12 mouse cellular contexts compared by ENCODE assay signal in the genomic region with DNA sequence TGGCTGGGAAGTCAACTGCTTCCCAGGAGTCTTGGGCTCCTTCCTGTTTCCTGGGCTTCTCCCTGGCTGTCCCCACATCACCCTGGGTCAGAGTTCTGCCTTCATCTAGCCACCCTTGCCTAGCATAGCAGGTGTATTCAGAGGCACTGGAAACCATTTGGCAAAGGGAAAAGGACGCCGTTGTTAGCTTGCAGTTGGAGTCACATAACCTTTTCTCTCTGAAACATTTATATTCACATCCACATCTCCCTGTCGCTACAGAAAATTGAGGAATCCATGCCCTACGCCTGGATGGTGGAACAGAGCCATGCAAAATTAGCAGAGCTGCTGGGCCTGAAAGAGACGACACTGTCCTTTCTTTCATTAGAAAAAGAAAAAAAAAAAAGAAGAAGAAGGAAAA. TPM values are rescaled to one million over a fixed set of nuclear protein-coding genes. Genes with fewer than 3 reads are reported as not detected.
DNase-seq lines count a peak whose midpoint lies in the region; ATAC-seq lines count a peak whose summit lies in the region.
"Had no signal": no experiment of that assay in that cellular context is flagged by ENCODE, and none has a peak within 500 bp of the region (broad histone marks: within the 10 kb centered on the region; RNA-seq: fewer than 3 reads in every experiment).

No protein-coding gene starts in this region.

- H3K9me3 ChIP-seq in forebrain, embryonic 15.5 days = peaks cover 10% of the 10 kb centered on the region; the same call in 1 of the 2 replicates
- H3K9me3 ChIP-seq in forebrain, embryonic 11.5 days (ENCODE audit: control insufficient read depth, low read length) = no peaks in the 10 kb centered on the region
- H3K9me3 ChIP-seq in neural tube, embryonic 13.5 days = 0 out of 2 replicates have a peak, but pooled peaks cover 9% of the 10 kb centered on the region
- no peaks in the 10 kb centered on the region for H3K9me3 ChIP-seq in kidney, embryonic 14.5 days (ENCODE audit: control insufficient read depth, low read length)
- H3K9me3 ChIP-seq: embryonic facial prominence, embryonic 12.5 days had no signal

- peak; percentile 59 for ATAC-seq in forebrain, embryonic 15.5 days (replicated peaks)
- no peak for ATAC-seq in forebrain, embryonic 11.5 days (replicated peaks; ENCODE audit: low FRiP score)
- 0 out of 2 replicates have a peak, but pooled peaks have one; percentile 8 for ATAC-seq in neural tube, embryonic 13.5 days (ENCODE audit: low read depth)
- ATAC-seq in kidney, embryonic 14.5 days (ENCODE audit: low FRiP score, low TSS enrichment) = no peak

- 12% methylated on average over 5 of the region's 5 CpGs for WGBS in forebrain, embryonic 15.5 days
- WGBS in forebrain, embryonic 11.5 days = 67% methylated on average over 5 of the region's 5 CpGs
- 40% methylated on average over 5 of the region's 5 CpGs for WGBS in neural tube, embryonic 13.5 days
- 84% methylated on average over 5 of the region's 5 CpGs for WGBS in kidney, embryonic 14.5 days

- H3K36me3 ChIP-seq in forebrain, embryonic 15.5 days = no peaks in the 10 kb centered on the region
- H3K36me3 ChIP-seq in forebrain, embryonic 11.5 days (ENCODE audit: control insufficient read depth, insufficient read depth, low read length) = no peaks in the 10 kb centered on the region
- no peaks in the 10 kb centered on the region for H3K36me3 ChIP-seq in neural tube, embryonic 13.5 days
- no peaks in the 10 kb centered on the region for H3K36me3 ChIP-seq in kidney, embryonic 14.5 days (ENCODE audit: control insufficient read depth, insufficient read depth, low read length)
- H3K36me3 ChIP-seq: embryonic facial prominence, embryonic 12.5 days had no signal

- H3K9ac ChIP-seq in forebrain, embryonic 15.5 days (replicated peaks) = no peak overlapping the region
- H3K9ac ChIP-seq in forebrain, embryonic 11.5 days (ENCODE audit: low read length) = no peak overlapping the region
- no peak overlapping the region for H3K9ac ChIP-seq in neural tube, embryonic 13.5 days
- no peak overlapping the region for H3K9ac ChIP-seq in kidney, embryonic 14.5 days (ENCODE audit: low read depth, low read length)
- H3K9ac ChIP-seq: embryonic facial prominence, embryonic 12.5 days had no signal

- no peaks in the 10 kb centered on the region for H3K27me3 ChIP-seq in forebrain, embryonic 15.5 days
- no peaks in the 10 kb centered on the region for H3K27me3 ChIP-seq in forebrain, embryonic 11.5 days (ENCODE audit: control insufficient read depth, insufficient read depth, low read length)
- peaks cover 20% of the 10 kb centered on the region; the same call in 1 of the 2 replicates for H3K27me3 ChIP-seq in neural tube, embryonic 13.5 days
- no peaks in the 10 kb centered on the region for H3K27me3 ChIP-seq in kidney, embryonic 14.5 days (ENCODE audit: control insufficient read depth, insufficient read depth, low read length)
- H3K27me3 ChIP-seq: embryonic facial prominence, embryonic 12.5 days had no signal

- H3K4me3 ChIP-seq in forebrain, embryonic 15.5 days = no peak overlapping the region
- H3K4me3 ChIP-seq in forebrain, embryonic 11.5 days (ENCODE audit: low read depth, low read length) = no peak overlapping the region
- no peak overlapping the region for H3K4me3 ChIP-seq in neural tube, embryonic 13.5 days
- no peak overlapping the region for H3K4me3 ChIP-seq in kidney, embryonic 14.5 days (ENCODE audit: low read length)
- H3K4me3 ChIP-seq: embryonic facial prominence, embryonic 12.5 days had no signal

- H3K4me2 ChIP-seq in forebrain, embryonic 15.5 days (replicated peaks) = no peak overlapping the region
- no peak overlapping the region for H3K4me2 ChIP-seq in forebrain, embryonic 11.5 days (ENCODE audit: low read depth, low read length, severe bottlenecking)
- no peak overlapping the region for H3K4me2 ChIP-seq in neural tube, embryonic 13.5 days
- H3K4me2 ChIP-seq in kidney, embryonic 14.5 days (replicated peaks; ENCODE audit: low read depth, low read length) = no peak overlapping the region
- H3K4me2 ChIP-seq: embryonic facial prominence, embryonic 12.5 days had no signal

- H3K27ac ChIP-seq in forebrain, embryonic 15.5 days (replicated peaks) = peak overlapping the region; percentile 69
- H3K27ac ChIP-seq in forebrain, embryonic 11.5 days (ENCODE audit: low read depth, low read length) = no peak overlapping the region
- peak overlapping the region; percentile 56; the same call in 1 of the 2 replicates for H3K27ac ChIP-seq in neural tube, embryonic 13.5 days (replicated peaks)
- no peak overlapping the region for H3K27ac ChIP-seq in kidney, embryonic 14.5 days (ENCODE audit: low read depth, low read length)
- H3K27ac ChIP-seq: embryonic facial prominence, embryonic 12.5 days had no signal

- peaks cover 26% of the 10 kb centered on the region for H3K4me1 ChIP-seq in forebrain, embryonic 15.5 days
- 0 out of 2 replicates have a peak, but pooled peaks cover 4% of the 10 kb centered on the region for H3K4me1 ChIP-seq in forebrain, embryonic 11.5 days (replicated peaks; ENCODE audit: control insufficient read depth, insufficient read depth, low read length)
- H3K4me1 ChIP-seq in neural tube, embryonic 13.5 days (replicated peaks) = peaks cover 33% of the 10 kb centered on the region
- no peaks in the 10 kb centered on the region for H3K4me1 ChIP-seq in kidney, embryonic 14.5 days (ENCODE audit: control insufficient read depth, insufficient read depth, low read length)
- H3K4me1 ChIP-seq: embryonic facial prominence, embryonic 12.5 days had no signal

- no peak for DNase-seq in forebrain, embryonic 11.5 days (ENCODE audit: low spot score)
- no peak for DNase-seq in neural tube, embryonic 10.5 days (ENCODE audit: extremely low spot score, low spot score)
- peak; percentile 68 for DNase-seq in layer of hippocampus, adult 9-11 months
- DNase-seq in kidney, postnatal 25 days = no peak
- DNase-seq: heart, postnatal 14 days; kidney, adult 8-10 months; right cerebral cortex, postnatal 14 days had no signal

RNA-seq across cellular contexts. Expression of a gene that starts 17.7 kb away (rescaled TPM):
- 0.36 and 0.41 TPM in 2 replicates for polyA plus RNA-seq in forebrain, embryonic 15.5 days (2015; fragmentation: Nextera tagmentation; extraction: Ambion mirVana)
- 0.15 and 0.16 TPM in 2 replicates for polyA plus RNA-seq in forebrain, embryonic 11.5 days (2014; fragmentation: Nextera tagmentation; extraction: Ambion mirVana)
- polyA plus RNA-seq in neural tube, embryonic 13.5 days (2015; fragmentation: Nextera tagmentation; extraction: Ambion mirVana) = 0.37 and 0.74 TPM in 2 replicates
- polyA plus RNA-seq in kidney, embryonic 14.5 days (2014; fragmentation: Nextera tagmentation; extraction: Ambion mirVana) = 0.24 and 0.43 TPM in 2 replicates
- polyA plus RNA-seq: liver, adult 2 months had no signal

Comparison
In these comparisons a context has a peak if more than half of its experiments do, and no peak if none do; other contexts are left out.
1. ATAC-seq: peak in forebrain, embryonic 15.5 days (single experiment) and neural tube, embryonic 13.5 days (single experiment); none in forebrain, embryonic 11.5 days (single experiment) and kidney, embryonic 14.5 days (single experiment).
2. H3K27ac ChIP-seq: peak in forebrain, embryonic 15.5 days (single experiment) and neural tube, embryonic 13.5 days (single experiment); none in forebrain, embryonic 11.5 days (single experiment) and kidney, embryonic 14.5 days (single experiment).